Mouse (Mus musculus): Measurements from ENCODE around the gene Dhh. TPM values are rescaled to one million over a fixed set of nuclear protein-coding genes. Genes with fewer than 3 reads are reported as not detected.

The Dhh gene
- polyA plus RNA-seq, 2 experiments, result 0.08 TPM; not detected in 1

- TF ChIP-seq CTCF (IDR thresholded peaks at IDR 0.05; ENCODE audit: low read depth) (no peak), EP300 (IDR thresholded peaks at IDR 0.05; ENCODE audit: low read depth) (no peak)
- 87% methylated on average over 11 of the region's 11 CpGs for WGBS (ENCODE audit: insufficient replicate concordance)
- Histone ChIP-seq H3K27me3 (ENCODE audit: control insufficient read depth, insufficient read depth, low read length) (no peaks in the 10 kb centered on the region), H3K27ac (no peak overlapping the region), H3K4me3 (ENCODE audit: insufficient read depth in 1 of 2, low read depth in 2 of 2, low read length in 2 of 2) (no peak overlapping the region), H3K4me2 (ENCODE audit: low read depth) (no peak overlapping the region), H3K4me1 (replicated peaks; ENCODE audit: control insufficient read depth in 2 of 2, insufficient read depth in 2 of 2, low read length in 1 of 2) (peaks cover 0 to under 1% of the 10 kb centered on the region in 2 experiments; a peak in 1 of 4 replicates), H3K36me3 (replicated peaks; ENCODE audit: control insufficient read depth, insufficient read depth, low read depth) (peaks cover 94% of the 10 kb centered on the region), H3K9ac (replicated peaks) (no peak overlapping the region), H3K9me3 (ENCODE audit: control insufficient read depth, low read length) (no peaks in the 10 kb centered on the region)
- no peak for ATAC-seq (ENCODE audit: insufficient read depth)
- no peak for DNase-seq (ENCODE audit: low read depth in 3 of 3, low spot score in 3 of 3)
Measured at GRCm38 (mm10) chr15:98843595-98844223, 54.6 kb downstream of the Dhh start.

Other genes with a start within 250 kb of the Dhh start
- gene Ddx23, start 235.6 kb downstream of the Dhh start, polyA plus RNA-seq (2012; rRNA removed), result 16.5 and 23.4 TPM in 2 replicates
- 11.0 and 11.7 TPM in 2 replicates for gene Ddx23, start 235.6 kb downstream of the Dhh start, polyA plus RNA-seq (2014; fragmentation: Nextera tagmentation; extraction: Ambion mirVana)
- gene Rnd1, start 221.1 kb downstream of the Dhh start, polyA plus RNA-seq (2012; rRNA removed), result 0.25 and 0.67 TPM in 2 replicates
- 0.24 and 0.63 TPM in 2 replicates for gene Rnd1, start 221.1 kb downstream of the Dhh start, polyA plus RNA-seq (2014; fragmentation: Nextera tagmentation; extraction: Ambion mirVana)
- 0.01 TPM in 1 of 2 replicates, not detected in the other for gene Ccdc65, start 190.3 kb downstream of the Dhh start, polyA plus RNA-seq (2012; rRNA removed)
- gene Ccdc65, start 190.3 kb downstream of the Dhh start, polyA plus RNA-seq (2014; fragmentation: Nextera tagmentation; extraction: Ambion mirVana), result not detected in 2 replicates
- 61.1 and 70.1 TPM in 2 replicates for gene Fkbp11, start 170.3 kb downstream of the Dhh start, polyA plus RNA-seq (2012; rRNA removed)
- 119 and 123 TPM in 2 replicates for gene Fkbp11, start 170.3 kb downstream of the Dhh start, polyA plus RNA-seq (2014; fragmentation: Nextera tagmentation; extraction: Ambion mirVana)
- 16.4 and 18.1 TPM in 2 replicates for gene Arf3, start 135.3 kb downstream of the Dhh start, polyA plus RNA-seq (2012; rRNA removed)
- 6.6 and 7.9 TPM in 2 replicates for gene Arf3, start 135.3 kb downstream of the Dhh start, polyA plus RNA-seq (2014; fragmentation: Nextera tagmentation; extraction: Ambion mirVana)
- 0.03 TPM in 2 replicates for gene Wnt10b, start 120.4 kb downstream of the Dhh start, polyA plus RNA-seq (2012; rRNA removed)
- gene Wnt10b, start 120.4 kb downstream of the Dhh start, polyA plus RNA-seq (2014; fragmentation: Nextera tagmentation; extraction: Ambion mirVana), result not detected in 2 replicates
- not detected in 2 replicates for gene Wnt1, start 108.7 kb downstream of the Dhh start, polyA plus RNA-seq (2012; rRNA removed)
- not detected in 2 replicates for gene Wnt1, start 108.7 kb downstream of the Dhh start, polyA plus RNA-seq (2014; fragmentation: Nextera tagmentation; extraction: Ambion mirVana)
- gene Ddn, start 89.0 kb downstream of the Dhh start, polyA plus RNA-seq (2012; rRNA removed), result 0.03 and 0.04 TPM in 2 replicates
- gene Ddn, start 89.0 kb downstream of the Dhh start, polyA plus RNA-seq (2014; fragmentation: Nextera tagmentation; extraction: Ambion mirVana), result not detected in 2 replicates
- gene Prkag1, start 67.0 kb downstream of the Dhh start, polyA plus RNA-seq (2012; rRNA removed), result 77.4 and 83.3 TPM in 2 replicates
- 78.3 and 85.3 TPM in 2 replicates for gene Prkag1, start 67.0 kb downstream of the Dhh start, polyA plus RNA-seq (2014; fragmentation: Nextera tagmentation; extraction: Ambion mirVana)
- gene Kmt2d, start 27.3 kb downstream of the Dhh start, polyA plus RNA-seq (2012; rRNA removed), result 4.3 and 5.7 TPM in 2 replicates
- gene Kmt2d, start 27.3 kb downstream of the Dhh start, polyA plus RNA-seq (2014; fragmentation: Nextera tagmentation; extraction: Ambion mirVana), result 3.9 and 4.3 TPM in 2 replicates
- 2.3 and 2.5 TPM in 2 replicates for gene Rhebl1, start 4.0 kb downstream of the Dhh start, polyA plus RNA-seq (2012; rRNA removed)
- 2.9 and 3.2 TPM in 2 replicates for gene Rhebl1, start 4.0 kb downstream of the Dhh start, polyA plus RNA-seq (2014; fragmentation: Nextera tagmentation; extraction: Ambion mirVana)
- 4.5 and 7.1 TPM in 2 replicates for gene Lmbr1l, start 19.7 kb upstream of the Dhh start, polyA plus RNA-seq (2012; rRNA removed)
- gene Lmbr1l, start 19.7 kb upstream of the Dhh start, polyA plus RNA-seq (2014; fragmentation: Nextera tagmentation; extraction: Ambion mirVana), result 0.34 and 0.70 TPM in 2 replicates
- gene Tuba1b, start 36.0 kb upstream of the Dhh start, polyA plus RNA-seq (2012; rRNA removed), result 1,442 and 1,688 TPM in 2 replicates
- 1,211 and 1,290 TPM in 2 replicates for gene Tuba1b, start 36.0 kb upstream of the Dhh start, polyA plus RNA-seq (2014; fragmentation: Nextera tagmentation; extraction: Ambion mirVana)
- gene Gm49450, start 55.0 kb upstream of the Dhh start, polyA plus RNA-seq (2012; rRNA removed), result 0.15 and 6.4 TPM in 2 replicates
- not detected in 2 replicates for gene Gm49450, start 55.0 kb upstream of the Dhh start, polyA plus RNA-seq (2014; fragmentation: Nextera tagmentation; extraction: Ambion mirVana)
- gene Tuba1a, start 55.2 kb upstream of the Dhh start, polyA plus RNA-seq (2012; rRNA removed), result 44.7 and 62.0 TPM in 2 replicates
- 60.1 and 69.0 TPM in 2 replicates for gene Tuba1a, start 55.2 kb upstream of the Dhh start, polyA plus RNA-seq (2014; fragmentation: Nextera tagmentation; extraction: Ambion mirVana)
- 273 and 373 TPM in 2 replicates for gene Tuba1c, start 131.4 kb upstream of the Dhh start, polyA plus RNA-seq (2012; rRNA removed)
- 277 and 278 TPM in 2 replicates for gene Tuba1c, start 131.4 kb upstream of the Dhh start, polyA plus RNA-seq (2014; fragmentation: Nextera tagmentation; extraction: Ambion mirVana)
- gene Prph, start 156.6 kb upstream of the Dhh start, polyA plus RNA-seq (2012; rRNA removed), result 1.1 and 1.2 TPM in 2 replicates
- gene Prph, start 156.6 kb upstream of the Dhh start, polyA plus RNA-seq (2014; fragmentation: Nextera tagmentation; extraction: Ambion mirVana), result 0.32 and 0.53 TPM in 2 replicates
- gene Troap, start 176.0 kb upstream of the Dhh start, polyA plus RNA-seq (2012; rRNA removed), result 14.3 and 15.7 TPM in 2 replicates
- gene Troap, start 176.0 kb upstream of the Dhh start, polyA plus RNA-seq (2014; fragmentation: Nextera tagmentation; extraction: Ambion mirVana), result 11.1 and 12.1 TPM in 2 replicates
- not detected in 2 replicates for gene C1ql4, start 189.3 kb upstream of the Dhh start, polyA plus RNA-seq (2012; rRNA removed)
- not detected in 2 replicates for gene C1ql4, start 189.3 kb upstream of the Dhh start, polyA plus RNA-seq (2014; fragmentation: Nextera tagmentation; extraction: Ambion mirVana)
- gene Dnajc22, start 194.6 kb upstream of the Dhh start, polyA plus RNA-seq (2012; rRNA removed), result 11.4 and 12.1 TPM in 2 replicates
- 10.9 and 11.6 TPM in 2 replicates for gene Dnajc22, start 194.6 kb upstream of the Dhh start, polyA plus RNA-seq (2014; fragmentation: Nextera tagmentation; extraction: Ambion mirVana)
- 6.5 and 7.7 TPM in 2 replicates for gene Spats2, start 227.4 kb upstream of the Dhh start, polyA plus RNA-seq (2012; rRNA removed)
- 6.7 and 8.4 TPM in 2 replicates for gene Spats2, start 227.4 kb upstream of the Dhh start, polyA plus RNA-seq (2014; fragmentation: Nextera tagmentation; extraction: Ambion mirVana)

Data from liver, embryonic 14.5 days (tissue).